Mouse (Mus musculus): ENCODE measurements around the gene Pot1a.

DNA sequence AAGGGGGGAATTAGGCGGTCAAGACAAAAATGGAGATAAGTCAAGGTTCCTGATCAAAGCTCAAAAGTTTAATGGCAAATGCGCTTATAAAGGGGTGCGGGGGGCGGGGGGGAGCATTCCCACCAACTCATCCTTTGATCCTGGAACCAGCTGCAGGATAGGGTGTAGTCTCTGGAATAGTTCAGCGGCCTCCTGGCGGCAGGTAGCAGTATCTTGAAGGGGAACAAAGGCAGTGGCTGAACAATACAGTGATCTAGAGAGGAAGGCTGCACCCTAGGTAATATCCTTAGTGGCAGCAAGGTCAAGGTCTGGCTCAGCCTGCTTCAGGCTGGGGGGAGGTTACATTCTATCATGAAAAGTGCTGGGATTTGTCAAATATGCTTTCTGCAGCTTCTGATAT lies 7.8 kb downstream of the Pot1a start:
- TF ChIP-seq CTCF (IDR thresholded peaks at IDR 0.05; ENCODE audit: extremely low read depth, insufficient read depth, low read length) = no peak
- no peak for TF ChIP-seq POLR2A (IDR thresholded peaks at IDR 0.05; ENCODE audit: extremely low read depth, insufficient read depth, low read length)
